Mouse (Mus musculus) cerebellum, postnatal 25 days (tissue): Measurements from ENCODE around the gene Trpm3.

ENCODE experiments used
- DNase-seq, 2 experiments: peaks; one replicate each; pipeline ENCODE4 v3.0.0; 2021; ENCODE audit warnings: mixed read lengths in 2 of 2

Trpm3 gene

GRCm38 (mm10) chr19:22869853-22870252, 731.0 kb downstream of the Trpm3 start:
- no peak for DNase-seq

- DNase-seq: no peak
Observed at GRCm38 (mm10) chr19:22872456-22872855, 733.6 kb downstream of the Trpm3 start.

GRCm38 (mm10) chr19:22880199-22880598, 741.4 kb downstream of the Trpm3 start:
- DNase-seq: no peak

- peak; percentile 68 to 70 for DNase-seq
Observed at GRCm38 (mm10) chr19:22882670-22883111, 743.8 kb downstream of the Trpm3 start.

- DNase-seq: peak; percentile 45 to 62
Observed at GRCm38 (mm10) chr19:22883154-22883553, 744.3 kb downstream of the Trpm3 start.

GRCm38 (mm10) chr19:22883744-22884317, 745.0 kb downstream of the Trpm3 start:
- DNase-seq: peak; percentile 75 to 83

- DNase-seq: peak; percentile 89 to 91
Observed at GRCm38 (mm10) chr19:22884357-22884756, 745.5 kb downstream of the Trpm3 start.

GRCm38 (mm10) chr19:22885051-22885450, 746.2 kb downstream of the Trpm3 start:
- DNase-seq: peak; percentile 53 to 64

- DNase-seq: no peak
Observed at GRCm38 (mm10) chr19:22901892-22902291, 763.0 kb downstream of the Trpm3 start.

- no peak for DNase-seq
Observed at GRCm38 (mm10) chr19:22902386-22902785, 763.5 kb downstream of the Trpm3 start.

- DNase-seq: peak; percentile 89
Observed at GRCm38 (mm10) chr19:22905066-22905482, 766.2 kb downstream of the Trpm3 start.

- peak in 1 of 2 experiments; percentile 3 for DNase-seq
Observed at GRCm38 (mm10) chr19:22910686-22911085, 771.8 kb downstream of the Trpm3 start.

GRCm38 (mm10) chr19:22912971-22913370, 774.1 kb downstream of the Trpm3 start:
- DNase-seq: no peak

- DNase-seq: peak; percentile 89 to 95
Observed at GRCm38 (mm10) chr19:22915868-22916642, 777.2 kb downstream of the Trpm3 start.

- DNase-seq: peak; percentile 99 to 100
Observed at GRCm38 (mm10) chr19:22916643-22917344, 777.9 kb downstream of the Trpm3 start.

GRCm38 (mm10) chr19:22917345-22917735, 778.5 kb downstream of the Trpm3 start:
- no peak for DNase-seq

GRCm38 (mm10) chr19:22920949-22921348, 782.1 kb downstream of the Trpm3 start:
- DNase-seq: no peak

- DNase-seq: no peak
Observed at GRCm38 (mm10) chr19:22922871-22923670, 784.2 kb downstream of the Trpm3 start.

- no peak for DNase-seq
Observed at GRCm38 (mm10) chr19:22925284-22925683, 786.4 kb downstream of the Trpm3 start.

- no peak for DNase-seq
Observed at GRCm38 (mm10) chr19:22926753-22927152, 787.9 kb downstream of the Trpm3 start.

GRCm38 (mm10) chr19:22928366-22928765, 789.5 kb downstream of the Trpm3 start:
- DNase-seq: no peak

- no peak for DNase-seq
Observed at GRCm38 (mm10) chr19:22929768-22930167, 790.9 kb downstream of the Trpm3 start.

- DNase-seq: peak; percentile 68 to 79
Observed at GRCm38 (mm10) chr19:22930368-22930834, 791.6 kb downstream of the Trpm3 start.
